ENCODE assay signal across 19 mouse cellular contexts in the genomic region with DNA sequence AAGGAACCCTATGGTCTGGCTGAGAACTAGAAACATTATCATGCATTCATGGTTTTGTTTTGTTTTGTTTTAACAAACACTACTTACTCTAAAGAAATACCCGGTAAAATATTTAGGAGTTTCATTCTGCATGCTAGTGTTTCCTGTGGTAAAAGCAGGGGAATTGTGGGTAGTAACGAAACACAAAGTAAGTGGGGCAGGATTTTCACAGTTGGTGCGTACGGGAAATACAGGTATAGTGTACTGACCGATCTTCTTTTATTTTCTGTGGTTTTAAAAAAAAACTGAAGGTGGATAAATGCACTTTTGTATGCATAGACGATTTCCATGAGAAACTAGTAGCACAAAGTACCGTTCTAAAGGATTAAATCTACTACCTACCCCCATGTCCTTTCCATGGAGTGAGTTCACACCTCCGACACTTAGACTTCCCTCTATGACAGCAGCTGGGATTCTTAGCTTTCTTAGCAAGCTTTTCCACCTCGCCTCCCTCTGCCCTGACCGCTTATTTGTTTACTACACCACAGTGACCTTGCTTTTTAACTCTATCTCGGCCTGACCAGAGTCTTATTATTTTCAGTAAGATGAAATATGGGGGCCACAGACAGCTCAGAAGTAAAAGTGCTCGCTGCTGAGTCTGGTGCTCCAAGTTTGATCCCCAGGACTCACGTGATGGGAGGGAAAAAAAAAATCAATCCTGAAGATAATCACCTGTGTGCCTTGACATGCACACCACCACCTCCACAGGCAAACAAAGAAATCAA. TPM values are rescaled to one million over a fixed set of nuclear protein-coding genes. Genes with fewer than 3 reads are reported as not detected.
DNase-seq lines count a peak whose midpoint lies in the region; ATAC-seq and TF ChIP-seq lines count a peak whose summit lies in the region.
"Had no signal": no experiment of that assay in that cellular context is flagged by ENCODE, and none has a peak within 500 bp of the region (broad histone marks: within the 10 kb centered on the region; RNA-seq: fewer than 3 reads in every experiment).

No protein-coding gene starts in this region.

- H3K4me2 ChIP-seq in liver, embryonic 15.5 days: peak overlapping the region; percentile 33; the same call in 1 of the 2 replicates
- H3K4me2 ChIP-seq: hindbrain, embryonic 15.5 days; limb, embryonic 12.5 days; neural tube, embryonic 15.5 days had no signal

- 61% methylated on average over 13 of the region's 13 CpGs for WGBS in liver, embryonic 15.5 days (ENCODE audit: insufficient replicate concordance)

- no peak overlapping the region for H3K4me3 ChIP-seq in testis, adult 2 months (ENCODE audit: control insufficient read depth, low read depth, low read length)
- H3K4me3 ChIP-seq in liver, embryonic 15.5 days (replicated peaks): no peak overlapping the region
- H3K4me3 ChIP-seq: hindbrain, embryonic 15.5 days; left cerebral cortex, adult 2 months; limb, embryonic 12.5 days; midbrain, embryonic 10.5 days; neural tube, embryonic 15.5 days had no signal

- ATAC-seq in liver, embryonic 15.5 days (ENCODE audit: insufficient read depth): no peak
- no peak for ATAC-seq in cerebellum, adult (ENCODE audit: insufficient number of reproducible peaks, low FRiP score, low TSS enrichment)
- ATAC-seq: lung, postnatal 0 days had no signal

- no peaks in the 10 kb centered on the region for H3K27me3 ChIP-seq in testis, adult 2 months (ENCODE audit: control insufficient read depth, insufficient read depth, low read length)
- no peaks in the 10 kb centered on the region for H3K27me3 ChIP-seq in liver, embryonic 15.5 days
- H3K27me3 ChIP-seq: hindbrain, embryonic 15.5 days; limb, embryonic 12.5 days; neural tube, embryonic 15.5 days had no signal

- H3K4me1 ChIP-seq in testis, adult 2 months (ENCODE audit: control insufficient read depth, insufficient read depth, low read length): peaks cover under 1% of the 10 kb centered on the region
- H3K4me1 ChIP-seq in liver, embryonic 15.5 days (replicated peaks): peaks cover 77% of the 10 kb centered on the region

- no peaks in the 10 kb centered on the region for H3K36me3 ChIP-seq in testis, adult 2 months (ENCODE audit: control insufficient read depth, insufficient read depth, low read length)
- H3K36me3 ChIP-seq in liver, embryonic 15.5 days (replicated peaks): no peaks in the 10 kb centered on the region
- H3K36me3 ChIP-seq: hindbrain, embryonic 15.5 days; limb, embryonic 12.5 days; midbrain, embryonic 10.5 days; neural tube, embryonic 15.5 days had no signal

- no peak overlapping the region for H3K9ac ChIP-seq in liver, embryonic 15.5 days
- H3K9ac ChIP-seq: hindbrain, embryonic 15.5 days; limb, embryonic 12.5 days; neural tube, embryonic 15.5 days had no signal

- 0 out of 2 replicates have a peak overlapping the region, but pooled peaks have one; percentile 8 for H3K27ac ChIP-seq in testis, adult 2 months (ENCODE audit: control insufficient read depth, insufficient read depth, low read depth, low read length)
- peak overlapping the region; percentile 4; the same call in 1 of the 2 replicates for H3K27ac ChIP-seq in liver, embryonic 15.5 days (replicated peaks)
- H3K27ac ChIP-seq: hindbrain, embryonic 15.5 days; left cerebral cortex, adult 2 months; limb, embryonic 12.5 days; midbrain, embryonic 10.5 days; neural tube, embryonic 15.5 days had no signal

- TF ChIP-seq CTCF in testis, adult 2 months (IDR thresholded peaks at IDR 0.05; ENCODE audit: control insufficient read depth, insufficient read depth, insufficient replicate concordance, low read depth, low read length): no peak

- TF ChIP-seq POLR2A in testis, adult 2 months (IDR thresholded peaks at IDR 0.05; ENCODE audit: control insufficient read depth, low read depth, low read length): no peak

- H3K9me3 ChIP-seq in liver, embryonic 15.5 days (replicated peaks): no peaks in the 10 kb centered on the region
- H3K9me3 ChIP-seq: hindbrain, embryonic 15.5 days; limb, embryonic 12.5 days; midbrain, embryonic 10.5 days; neural tube, embryonic 15.5 days had no signal

- no peak for DNase-seq in testis, postnatal 14 days (ENCODE audit: low spot score)
- DNase-seq in T-cell, adult 2 months (ENCODE audit: low spot score): peak; percentile 23
- no peak for DNase-seq in kidney, adult 18-20 months
- no peak for DNase-seq in right cerebral cortex, postnatal 36 days (ENCODE audit: low spot score in 2 of 2)
- DNase-seq: cerebellum, adult 11-12 months; heart, postnatal 14 days; kidney, adult 9 months; spleen, adult 18-20 months had no signal

RNA-seq across cellular contexts. Expression of gene Atf6, which starts 5.7 kb away (rescaled TPM):
- polyA plus RNA-seq in testis, adult 2 months (2012; rRNA removed): 5.5 and 6.3 TPM in 2 replicates
- 6.4 TPM in 2 replicates for polyA plus RNA-seq in liver, embryonic 15.5 days (2015; fragmentation: Nextera tagmentation; extraction: Ambion mirVana)

RNA-seq across cellular contexts. Expression of gene Gm26620, which starts 23.0 kb away (rescaled TPM):
- 0.99 and 1.5 TPM in 2 replicates for polyA plus RNA-seq in testis, adult 2 months (2012; rRNA removed)
- polyA plus RNA-seq in liver, embryonic 15.5 days (2015; fragmentation: Nextera tagmentation; extraction: Ambion mirVana): 0.30 TPM in 1 of 2 replicates, not detected in the other

RNA-seq across cellular contexts. Expression of gene Dusp12, which starts 23.5 kb away (rescaled TPM):
- polyA plus RNA-seq in testis, adult 2 months (2012; rRNA removed): 4.4 and 6.2 TPM in 2 replicates
- 19.7 and 20.5 TPM in 2 replicates for polyA plus RNA-seq in liver, embryonic 15.5 days (2015; fragmentation: Nextera tagmentation; extraction: Ambion mirVana)

RNA-seq across cellular contexts. Expression of gene Fcrlb, which starts 50.9 kb away (rescaled TPM):
- polyA plus RNA-seq in testis, adult 2 months (2012; rRNA removed): 0.16 and 0.23 TPM in 2 replicates
- 0.07 TPM in 1 of 2 replicates, not detected in the other for polyA plus RNA-seq in liver, embryonic 15.5 days (2015; fragmentation: Nextera tagmentation; extraction: Ambion mirVana)
- polyA plus RNA-seq: embryonic facial prominence, embryonic 14.5 days; forebrain, embryonic 11.5 days; limb, embryonic 12.5 days; midbrain, embryonic 10.5 days had no signal
